8 mouse cellular contexts compared by ENCODE assay signal in the genomic region with DNA sequence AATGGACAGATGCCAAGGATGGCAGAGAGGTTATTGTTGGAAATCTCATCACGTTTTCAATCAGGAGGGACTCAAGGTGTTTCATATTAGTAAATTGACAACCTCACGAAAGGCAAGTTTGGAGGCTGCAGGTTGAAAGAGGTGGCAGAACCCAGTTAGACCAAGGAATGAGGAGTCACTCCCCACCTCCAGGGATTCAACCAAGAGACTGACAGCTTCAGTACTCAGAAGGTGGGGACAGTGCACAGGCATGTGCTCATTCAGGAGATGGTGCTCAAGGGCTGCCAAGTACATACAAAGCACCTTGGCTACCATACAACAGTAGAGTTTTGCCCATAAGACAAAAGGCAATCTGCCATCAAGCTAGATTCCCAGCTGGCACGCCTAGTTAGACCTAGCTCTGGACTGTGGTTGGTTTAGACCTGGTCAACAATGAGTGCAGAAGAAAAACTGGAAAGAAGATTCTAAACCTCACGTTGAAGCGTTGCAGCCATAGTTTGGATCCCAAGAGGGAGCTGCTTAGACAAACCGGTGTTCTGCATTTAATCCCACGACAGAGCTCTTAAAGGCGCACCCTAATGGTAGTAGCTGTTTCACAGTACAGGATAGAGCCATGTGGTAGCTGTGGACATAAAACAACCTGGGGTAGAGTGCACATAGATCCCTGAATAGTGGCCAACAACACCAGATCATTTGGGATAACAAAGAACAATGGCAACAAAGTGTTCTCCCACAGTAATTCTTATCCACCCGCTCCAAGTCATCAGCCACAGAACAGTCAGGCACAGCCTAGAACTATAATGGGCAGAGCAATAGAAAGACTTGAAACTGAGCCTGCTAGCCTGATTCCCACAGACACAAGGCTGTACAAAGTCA. TPM values are rescaled to one million over a fixed set of nuclear protein-coding genes. Genes with fewer than 3 reads are reported as not detected.
DNase-seq lines count a peak whose midpoint lies in the region; ATAC-seq lines count a peak whose summit lies in the region.
"Had no signal": no experiment of that assay in that cellular context is flagged by ENCODE, and none has a peak within 500 bp of the region (broad histone marks: within the 10 kb centered on the region; RNA-seq: fewer than 3 reads in every experiment).

No protein-coding gene starts in this region.

- ATAC-seq in hindbrain, embryonic 13.5 days (ENCODE audit: low FRiP score) = no peak
- no peak for ATAC-seq in limb, embryonic 13.5 days (ENCODE audit: low FRiP score, low read depth)

- peaks cover 5% of the 10 kb centered on the region; the same call in 1 of the 2 replicates for H3K36me3 ChIP-seq in hindbrain, embryonic 13.5 days
- H3K36me3 ChIP-seq in hindbrain, embryonic 10.5 days = peaks cover 2% of the 10 kb centered on the region; the same call in 1 of the 2 replicates
- H3K36me3 ChIP-seq in limb, embryonic 13.5 days = peaks cover 12% of the 10 kb centered on the region

- peak overlapping the region; percentile 62 for H3K4me2 ChIP-seq in hindbrain, embryonic 13.5 days
- peak overlapping the region; percentile 62; the same call in 1 of the 2 replicates for H3K4me2 ChIP-seq in limb, embryonic 13.5 days (replicated peaks)

- H3K27ac ChIP-seq in hindbrain, embryonic 13.5 days = peak overlapping the region; percentile 93
- H3K27ac ChIP-seq in hindbrain, embryonic 10.5 days = no peak overlapping the region
- no peak overlapping the region for H3K27ac ChIP-seq in limb, embryonic 13.5 days

- H3K4me1 ChIP-seq in hindbrain, embryonic 13.5 days (replicated peaks) = peaks cover 33% of the 10 kb centered on the region
- peaks cover 38% of the 10 kb centered on the region for H3K4me1 ChIP-seq in hindbrain, embryonic 10.5 days (replicated peaks)
- H3K4me1 ChIP-seq in limb, embryonic 13.5 days = peaks cover 16% of the 10 kb centered on the region

- WGBS in hindbrain, embryonic 13.5 days = 85% methylated on average over 9 of the region's 9 CpGs
- WGBS in hindbrain, embryonic 10.5 days = 83% methylated on average over 9 of the region's 9 CpGs
- 82% methylated on average over 9 of the region's 9 CpGs for WGBS in limb, embryonic 13.5 days

- peak overlapping the region; percentile 43 for H3K4me3 ChIP-seq in hindbrain, embryonic 13.5 days
- H3K4me3 ChIP-seq in hindbrain, embryonic 10.5 days = no peak overlapping the region
- H3K4me3 ChIP-seq in limb, embryonic 13.5 days = no peak overlapping the region

- H3K27me3 ChIP-seq in hindbrain, embryonic 13.5 days = no peaks in the 10 kb centered on the region
- H3K27me3 ChIP-seq in hindbrain, embryonic 10.5 days (ENCODE audit: insufficient read depth, poor library complexity, severe bottlenecking) = no peaks in the 10 kb centered on the region
- H3K27me3 ChIP-seq in limb, embryonic 13.5 days = no peaks in the 10 kb centered on the region

- H3K9me3 ChIP-seq in hindbrain, embryonic 13.5 days = no peaks in the 10 kb centered on the region
- H3K9me3 ChIP-seq in hindbrain, embryonic 10.5 days = no peaks in the 10 kb centered on the region
- no peaks in the 10 kb centered on the region for H3K9me3 ChIP-seq in limb, embryonic 13.5 days

- H3K9ac ChIP-seq in hindbrain, embryonic 13.5 days = peak overlapping the region; percentile 76
- H3K9ac ChIP-seq in limb, embryonic 13.5 days = no peak overlapping the region

- DNase-seq in hindbrain, embryonic 10.5 days (ENCODE audit: low spot score) = no peak
- peak; percentile 25 for DNase-seq in MN1 (ENCODE audit: low spot score)
- peak; percentile 53 for DNase-seq in adipocyte (ENCODE audit: low spot score)
- no peak for DNase-seq in thymus, postnatal 36 days
- no peak for DNase-seq in gastrocnemius, adult 18-20 months (ENCODE audit: low spot score)
- DNase-seq: spleen, adult 18-20 months had no signal

RNA-seq across cellular contexts. Expression of a gene that starts 27.5 kb away (rescaled TPM):
- 8.8 and 8.9 TPM in 2 replicates for polyA plus RNA-seq in hindbrain, embryonic 13.5 days (2015; fragmentation: Nextera tagmentation; extraction: Ambion mirVana)
- polyA plus RNA-seq in hindbrain, embryonic 10.5 days (2016; fragmentation: Nextera tagmentation; extraction: Ambion mirVana) = 21.2 and 22.8 TPM in 2 replicates
- 35.8 and 37.5 TPM in 2 replicates for polyA plus RNA-seq in limb, embryonic 13.5 days (2015; fragmentation: Nextera tagmentation; extraction: Ambion mirVana)
- 10 to 100 TPM; 16.2 to 19.0 TPM for total RNA-seq in gastrocnemius, adult 18-20 months (2021)

RNA-seq across cellular contexts. Expression of a gene that starts 27.6 kb away (rescaled TPM):
- polyA plus RNA-seq in hindbrain, embryonic 13.5 days (2015; fragmentation: Nextera tagmentation; extraction: Ambion mirVana) = 42.3 and 46.8 TPM in 2 replicates
- polyA plus RNA-seq in hindbrain, embryonic 10.5 days (2016; fragmentation: Nextera tagmentation; extraction: Ambion mirVana) = 9.3 and 17.4 TPM in 2 replicates
- polyA plus RNA-seq in limb, embryonic 13.5 days (2015; fragmentation: Nextera tagmentation; extraction: Ambion mirVana) = 6.3 and 7.2 TPM in 2 replicates
- under 1 TPM in 1 of 2 experiments, not detected in 1; 0.11 TPM for total RNA-seq in gastrocnemius, adult 18-20 months (2021)

RNA-seq across cellular contexts. Expression of a gene that starts 44.5 kb away (rescaled TPM):
- polyA plus RNA-seq in hindbrain, embryonic 13.5 days (2015; fragmentation: Nextera tagmentation; extraction: Ambion mirVana) = 5.7 and 7.0 TPM in 2 replicates
- 12.3 and 27.2 TPM in 2 replicates for polyA plus RNA-seq in hindbrain, embryonic 10.5 days (2016; fragmentation: Nextera tagmentation; extraction: Ambion mirVana)
- 1.8 and 2.2 TPM in 2 replicates for polyA plus RNA-seq in limb, embryonic 13.5 days (2015; fragmentation: Nextera tagmentation; extraction: Ambion mirVana)
- 10 to 100 TPM; 49.9 to 54.3 TPM for total RNA-seq in gastrocnemius, adult 18-20 months (2021)

RNA-seq across cellular contexts. Expression of a gene that starts 50.6 kb away (rescaled TPM):
- 26.0 and 26.5 TPM in 2 replicates for polyA plus RNA-seq in hindbrain, embryonic 13.5 days (2015; fragmentation: Nextera tagmentation; extraction: Ambion mirVana)
- 48.1 and 50.2 TPM in 2 replicates for polyA plus RNA-seq in hindbrain, embryonic 10.5 days (2016; fragmentation: Nextera tagmentation; extraction: Ambion mirVana)
- 56.3 and 56.8 TPM in 2 replicates for polyA plus RNA-seq in limb, embryonic 13.5 days (2015; fragmentation: Nextera tagmentation; extraction: Ambion mirVana)
- 10 to 100 TPM; 22.2 to 24.5 TPM for total RNA-seq in gastrocnemius, adult 18-20 months (2021)

Comparison
In these comparisons a context has a peak if more than half of its experiments do, and no peak if none do; other contexts are left out.
1. DNase-seq: peak in MN1 (single experiment) and adipocyte (single experiment); none in hindbrain, embryonic 10.5 days (single experiment), thymus, postnatal 36 days (0 of 2) and gastrocnemius, adult 18-20 months (single experiment).